Mouse (Mus musculus) ovary, postnatal 14 days (tissue): ENCODE results near the gene Nab2.

Experiments
- DNase-seq: peaks from one replicate; pipeline ENCODE4 v3.0.0; 2022; ENCODE audit warnings: low spot score

Nab2 gene

DNA sequence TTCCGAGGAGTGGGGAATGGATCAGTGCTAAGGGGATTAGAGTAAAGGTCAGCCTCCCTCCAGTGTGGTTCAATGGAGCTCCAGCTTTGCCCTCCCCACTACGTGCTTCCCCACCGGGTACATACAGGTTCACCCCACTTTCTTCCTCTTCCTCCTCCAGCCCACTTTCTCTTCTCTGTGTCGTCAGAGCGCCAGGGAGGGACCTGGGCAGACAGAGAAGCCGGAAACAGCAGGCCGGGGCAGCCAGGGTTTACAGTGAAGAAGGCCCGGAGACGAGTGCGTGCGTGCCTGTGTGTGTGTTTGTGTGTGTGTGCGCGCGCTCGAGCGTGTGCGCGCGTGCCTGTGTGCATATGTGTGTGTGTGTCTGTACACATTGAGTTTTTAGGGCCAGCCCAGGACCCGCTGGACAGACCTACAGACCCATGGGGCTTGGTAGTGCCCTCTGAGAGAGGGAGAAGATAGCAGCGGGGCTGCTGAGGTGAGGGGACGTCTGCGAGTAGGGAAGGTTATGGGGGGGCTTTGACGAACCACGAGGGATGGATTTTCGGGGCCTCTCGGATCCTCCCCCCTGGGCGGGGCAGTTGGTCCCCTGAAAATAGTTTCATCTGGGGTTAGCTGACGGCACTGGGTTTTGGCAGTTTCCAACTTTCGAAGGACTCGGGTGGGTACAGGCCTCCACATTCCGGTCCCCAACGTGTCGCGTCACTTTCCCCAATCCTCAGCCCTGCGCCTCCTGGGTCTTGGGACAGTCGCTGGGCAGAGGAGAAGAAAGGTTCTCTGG is 25.4 kb downstream of the Nab2 start, which contains the start of gene Stat6:
Gene Stat6 (plus strand): TSS at position 215 of the 781 bp plus-strand sequence.
- DNase-seq, result peak; percentile 53

DNA sequence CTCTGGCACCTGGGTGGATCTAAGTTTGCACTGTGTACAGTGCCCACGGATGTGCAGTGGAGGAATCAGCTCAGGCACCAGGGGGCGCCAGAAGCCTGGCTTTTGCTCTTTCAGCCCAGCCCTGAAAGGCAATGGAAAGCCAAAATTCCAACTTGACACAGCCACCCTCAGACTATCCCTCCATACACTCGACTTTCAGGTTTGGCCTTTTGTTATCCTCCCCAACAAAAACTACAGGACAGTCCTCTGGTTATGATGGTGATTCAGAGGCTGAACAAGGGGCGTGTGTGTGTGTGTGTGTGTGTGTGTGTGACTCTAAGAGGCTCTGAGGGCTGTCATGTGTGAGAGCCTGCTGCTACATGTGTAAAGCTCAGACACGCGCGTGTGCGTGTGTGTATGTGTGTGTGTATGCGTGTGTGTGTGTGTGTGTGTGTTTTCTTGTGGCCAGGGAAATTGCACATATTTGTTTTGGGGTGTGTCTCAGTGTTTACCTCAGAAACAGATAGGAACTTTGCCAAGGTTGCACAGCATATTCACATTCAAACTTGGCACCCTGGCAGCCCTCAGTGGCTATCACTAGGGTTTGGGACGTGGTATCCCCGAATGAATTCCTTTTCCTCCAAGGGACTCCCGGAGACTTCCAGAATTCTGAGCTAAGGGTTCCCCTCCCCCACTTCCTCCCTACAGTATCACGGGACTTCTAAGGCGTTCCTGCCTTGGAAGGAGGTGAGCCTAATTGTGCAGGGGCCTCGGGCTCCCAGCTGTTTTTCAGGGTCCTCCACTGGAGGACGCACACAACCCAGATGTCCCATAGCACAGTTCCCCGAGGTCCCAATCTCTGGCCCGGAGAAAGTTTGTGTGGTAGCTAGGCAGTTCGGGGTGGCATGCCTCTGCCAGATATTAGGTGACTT is 26.3 kb downstream of the Nab2 start:
- peak; percentile 90 for DNase-seq

DNA sequence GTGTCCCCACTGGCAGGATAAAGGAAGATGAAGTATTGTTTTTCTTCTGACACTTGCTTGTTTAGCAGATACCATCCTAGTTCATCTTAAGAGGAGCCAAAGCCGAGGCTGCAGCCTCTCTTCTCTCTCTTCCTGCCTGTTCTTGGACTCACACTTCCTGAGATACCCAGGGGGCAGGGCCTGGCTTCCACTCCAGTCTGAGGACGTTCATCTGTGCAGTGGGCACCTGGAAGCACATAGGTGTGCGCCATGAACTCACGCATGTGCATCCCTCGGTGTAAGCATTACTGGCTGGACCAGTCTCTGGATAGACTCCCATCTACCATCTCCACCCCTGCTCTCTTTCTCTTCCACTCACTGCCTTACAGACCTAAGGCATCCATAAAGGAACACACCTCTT is 27.9 kb downstream of the Nab2 start:
- DNase-seq, result no peak

DNA sequence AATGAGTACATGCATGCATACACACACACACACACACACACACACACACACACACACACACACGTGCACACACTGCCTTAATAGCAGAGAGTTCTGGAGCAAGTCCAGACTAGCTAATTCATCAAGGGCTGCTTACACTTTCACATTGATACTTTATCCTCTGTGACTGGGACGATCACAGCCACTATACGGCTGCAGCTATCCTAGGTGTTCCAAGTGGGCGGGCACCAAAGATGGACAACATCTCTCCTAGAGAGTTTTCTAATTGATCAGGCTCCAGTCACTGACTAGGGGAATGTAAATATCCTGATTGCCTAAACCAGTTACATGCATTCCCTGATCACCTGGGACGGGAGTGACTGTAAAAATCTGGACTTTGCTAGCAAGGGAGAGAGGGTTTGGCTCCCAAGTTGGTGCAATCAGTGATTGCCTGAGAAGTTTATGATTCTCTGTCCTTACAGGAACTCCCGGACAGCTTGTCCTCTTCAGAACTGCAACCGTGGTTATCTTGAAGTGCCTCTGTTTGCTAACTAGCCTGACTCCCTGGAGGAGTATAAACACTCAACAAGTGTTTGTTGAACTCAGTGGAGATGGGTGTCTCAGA is 35.6 kb downstream of the Nab2 start:
- no peak for DNase-seq

DNA sequence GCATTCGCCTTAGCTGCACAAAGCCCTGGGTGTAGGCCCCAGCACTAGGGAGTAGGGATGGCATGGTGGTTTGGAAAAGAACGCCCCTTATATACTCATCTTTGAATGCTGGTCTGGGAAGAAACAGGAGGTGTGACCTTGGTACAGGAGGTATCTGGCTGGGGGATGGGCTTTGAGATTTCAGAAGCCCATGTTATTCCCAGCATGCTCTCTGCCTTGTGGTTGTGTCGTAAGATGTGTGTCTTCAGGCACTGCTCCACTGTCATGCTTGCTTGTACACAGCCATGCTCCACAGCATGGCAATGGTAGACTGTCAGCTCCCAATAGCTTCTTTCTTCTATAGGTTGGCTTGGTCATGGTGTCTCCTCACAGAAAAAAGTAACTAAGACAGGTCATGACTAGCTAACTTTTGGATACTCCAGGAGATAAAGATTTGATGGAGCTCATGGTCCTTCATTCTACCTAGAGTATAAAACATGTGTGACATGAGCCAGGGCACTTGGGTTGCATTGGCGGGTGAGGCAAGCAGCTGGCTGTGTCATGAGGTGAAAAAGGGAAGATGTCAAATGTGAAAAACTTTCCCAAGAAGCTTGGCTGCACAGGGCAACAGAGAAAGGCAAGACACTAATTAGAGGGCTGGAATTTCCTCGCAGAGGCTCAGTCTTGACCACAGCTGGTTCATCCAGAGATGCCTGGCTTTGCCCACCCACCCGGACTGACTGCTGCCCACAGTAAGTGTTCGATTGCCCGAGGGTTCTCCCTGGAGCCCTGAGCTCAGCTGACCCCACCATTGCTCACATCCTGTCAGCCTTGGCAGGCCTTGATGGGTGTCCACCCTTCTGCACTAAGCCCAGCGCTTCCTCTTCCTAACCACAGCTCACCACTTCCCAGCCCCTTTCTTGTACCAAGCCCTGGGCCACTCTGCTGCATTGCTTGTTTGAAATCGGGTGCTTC is 36.8 kb downstream of the Nab2 start:
- no peak for DNase-seq

DNA sequence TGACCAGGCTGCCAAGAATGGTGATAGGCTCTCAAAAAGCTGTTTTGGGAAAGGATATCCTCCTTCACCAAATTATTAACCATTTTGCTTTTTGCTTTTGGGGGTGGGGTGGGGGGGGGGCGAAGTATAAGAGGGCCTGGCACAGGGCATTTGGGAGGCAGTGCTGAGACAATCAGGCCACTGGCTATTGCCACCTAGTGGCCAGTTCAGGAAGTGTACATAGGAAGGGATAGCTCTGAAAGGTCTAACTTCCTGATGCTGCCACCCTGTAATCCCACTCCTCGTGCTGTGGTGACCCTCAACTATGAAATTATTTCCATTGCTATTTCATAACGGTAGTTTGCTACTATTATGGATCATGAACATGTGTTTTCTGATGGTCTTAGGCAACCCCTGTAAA is 41.9 kb downstream of the Nab2 start:
- DNase-seq, result no peak

DNA sequence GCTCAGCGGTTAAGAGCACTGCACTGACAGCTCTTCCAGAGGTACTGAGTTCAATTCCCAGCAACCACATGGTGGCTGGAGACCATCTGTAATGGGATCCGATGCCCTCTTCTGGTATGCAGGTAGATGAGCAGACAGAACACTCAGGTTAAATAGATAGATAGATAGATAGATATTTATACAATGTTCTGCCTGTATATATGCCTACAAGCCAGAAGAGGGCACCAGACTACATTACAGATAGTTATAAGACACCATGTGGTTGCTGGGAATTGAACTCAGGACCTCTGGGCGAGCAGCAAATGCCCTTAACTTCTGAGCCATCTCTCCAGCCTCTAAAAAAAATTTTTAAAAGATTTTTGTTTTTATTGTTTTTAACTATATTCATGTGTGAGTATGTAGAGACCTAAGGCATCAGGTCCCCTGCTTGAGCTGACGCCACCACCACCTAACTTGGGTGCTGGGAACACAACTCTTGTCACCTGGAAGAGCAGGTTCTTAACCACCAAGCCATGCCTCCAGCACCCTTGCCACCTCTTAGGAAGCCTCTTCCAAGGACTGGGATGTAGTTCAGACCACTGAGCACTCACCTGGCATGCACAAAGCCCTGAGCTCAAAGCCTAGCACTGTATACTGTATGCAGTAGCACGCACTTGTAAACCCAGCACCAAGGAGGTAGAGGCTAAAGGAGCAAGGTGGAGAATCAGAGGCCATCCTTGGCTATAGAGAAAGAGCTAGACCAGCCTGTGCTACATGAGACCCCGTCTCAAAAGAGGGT is 44.7 kb downstream of the Nab2 start:
- no peak for DNase-seq

DNA sequence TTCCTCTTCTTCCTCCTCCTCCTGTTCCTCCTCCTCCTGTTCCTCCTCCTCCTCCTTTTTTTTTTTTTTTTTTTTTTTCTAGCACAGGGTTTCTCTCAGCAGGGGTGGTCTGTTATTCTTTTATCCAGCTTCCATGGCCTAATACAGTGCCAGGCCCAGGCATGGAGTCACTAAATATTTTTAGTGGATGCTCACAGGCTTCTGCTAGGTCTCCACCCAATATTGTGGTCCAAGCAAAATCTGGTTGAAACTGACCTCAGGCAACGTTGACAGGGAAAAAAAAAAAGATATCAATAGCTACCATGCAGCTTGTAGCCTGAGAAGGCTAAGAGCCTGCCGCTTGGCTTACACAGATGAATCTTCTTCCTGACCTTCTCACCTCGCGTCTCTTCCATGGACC is 45.7 kb downstream of the Nab2 start:
- DNase-seq, result no peak

DNA sequence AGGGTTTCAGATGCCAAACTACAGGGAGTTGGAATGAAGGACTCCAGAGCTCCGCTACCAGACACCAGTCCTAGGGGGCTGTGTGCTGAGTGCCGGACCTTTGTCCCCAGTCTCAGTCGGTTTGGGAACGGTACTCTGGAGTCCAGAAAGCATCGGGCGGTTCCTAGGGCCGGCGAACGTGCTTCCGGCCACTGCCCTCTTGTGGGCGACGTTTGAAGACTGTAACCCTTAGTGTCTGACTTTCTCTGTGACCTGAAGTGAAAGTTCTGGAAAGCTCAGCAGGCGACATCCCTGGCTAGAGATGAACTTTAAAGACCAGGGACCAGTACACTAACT is 46.3 kb downstream of the Nab2 start:
- DNase-seq, result peak; percentile 63

DNA sequence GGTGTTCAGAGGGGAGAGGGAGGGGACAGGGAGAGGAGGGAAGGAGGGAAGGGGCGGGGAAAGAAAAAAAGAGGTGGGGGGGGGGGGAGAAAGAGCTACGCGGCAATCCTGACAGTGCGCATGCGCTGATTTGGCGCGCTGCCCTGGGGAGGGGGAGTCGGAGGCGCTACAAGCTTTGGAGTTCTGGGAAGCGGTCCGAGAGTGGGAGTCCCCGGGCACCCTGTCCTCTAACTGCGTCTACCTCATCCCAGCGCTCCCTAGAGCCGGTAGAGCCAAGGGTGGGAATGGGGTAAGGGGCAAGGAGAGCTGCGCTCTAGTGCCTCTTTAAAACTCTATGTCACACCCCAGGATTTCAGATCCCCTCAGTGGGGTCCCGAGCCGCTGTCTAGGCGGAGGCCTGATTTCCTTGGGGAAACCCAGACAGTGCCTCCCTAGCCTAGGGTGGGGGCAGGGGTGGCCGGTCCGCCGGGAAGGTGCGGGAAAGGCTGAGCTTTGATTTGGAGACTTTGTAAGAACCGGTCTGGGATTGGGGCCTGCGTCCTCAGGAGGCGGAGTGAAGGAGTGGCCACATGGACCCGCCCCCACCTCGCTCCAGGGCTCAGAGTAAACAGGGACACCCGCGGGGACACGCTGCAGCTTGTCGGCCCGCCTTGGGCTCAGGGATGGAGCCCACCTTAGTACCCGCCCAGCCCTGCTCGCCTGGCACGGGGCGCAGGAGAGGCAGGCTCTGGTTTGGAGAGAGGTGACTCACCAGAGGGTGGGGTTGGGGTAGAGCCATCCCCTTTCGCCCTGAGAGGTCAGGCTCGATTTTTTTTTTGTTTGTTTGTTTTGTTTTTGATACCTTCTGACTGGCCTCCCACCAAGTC is 46.9 kb downstream of the Nab2 start:
- peak; percentile 86 for DNase-seq

DNA sequence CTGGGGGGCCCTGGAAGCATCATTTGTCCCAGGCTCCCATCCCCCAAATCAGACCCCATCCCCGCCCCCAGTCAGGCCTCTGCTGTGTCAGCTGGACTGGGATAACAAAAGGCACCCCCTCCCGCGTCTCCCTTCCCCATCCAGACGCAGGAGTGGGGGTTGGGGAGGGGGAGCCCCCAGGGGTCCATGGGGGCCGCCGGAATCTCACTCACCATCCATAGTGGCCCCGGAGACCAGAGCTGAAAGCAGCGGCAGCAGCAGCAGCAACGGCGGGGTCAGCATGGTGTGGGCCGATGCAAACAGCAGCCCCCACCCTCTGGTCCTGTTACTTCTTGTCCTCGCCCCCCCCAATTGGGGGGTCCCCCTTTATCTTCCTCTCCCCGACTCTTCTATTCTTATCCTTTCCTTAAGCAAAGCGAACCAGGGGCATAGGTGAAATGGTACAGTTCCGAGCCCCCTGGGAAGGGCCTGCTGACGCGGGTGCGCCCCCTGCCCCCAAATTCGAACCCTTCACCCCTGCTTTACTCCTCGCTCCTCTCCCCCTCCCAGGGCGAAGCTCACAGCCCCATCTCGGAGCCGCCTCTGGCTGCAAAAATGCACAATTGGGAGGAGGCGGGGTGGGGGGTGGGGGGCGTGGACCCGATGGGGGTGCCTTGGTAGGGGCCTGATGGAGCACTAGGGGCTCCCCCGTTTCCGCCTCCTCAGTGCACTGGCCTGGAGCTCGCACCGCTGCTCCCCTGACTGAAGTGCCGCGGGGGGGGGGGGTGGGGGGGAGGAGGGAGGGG is 47.8 kb downstream of the Nab2 start, which contains the start of gene Lrp1:
Gene Lrp1 (minus strand): TSS at position 743 of the 785 bp plus-strand sequence.
- no peak for DNase-seq

DNA sequence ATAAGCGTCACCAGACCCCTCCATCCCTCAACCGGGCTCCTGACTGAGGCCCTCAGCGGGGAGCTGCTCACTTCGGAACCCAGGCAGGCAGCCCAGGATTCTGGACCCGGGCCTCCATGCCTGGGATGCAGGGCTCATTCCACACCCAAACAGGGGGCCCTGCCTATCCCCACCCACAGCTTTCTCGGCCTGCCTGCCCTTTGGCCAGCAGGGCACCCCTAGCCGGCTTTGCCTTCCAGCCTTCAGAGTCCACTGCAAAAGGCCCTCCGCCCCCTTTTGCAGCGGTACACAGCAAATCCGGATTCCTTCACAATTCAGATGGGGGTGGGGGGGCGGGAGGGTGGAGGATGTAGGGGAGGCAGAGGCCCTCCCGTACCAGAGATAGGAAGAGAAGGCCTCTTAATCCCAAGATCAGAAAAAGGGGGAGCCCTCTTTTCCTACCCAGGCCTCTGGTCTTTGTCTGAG is 48.4 kb downstream of the Nab2 start:
- no peak for DNase-seq

DNA sequence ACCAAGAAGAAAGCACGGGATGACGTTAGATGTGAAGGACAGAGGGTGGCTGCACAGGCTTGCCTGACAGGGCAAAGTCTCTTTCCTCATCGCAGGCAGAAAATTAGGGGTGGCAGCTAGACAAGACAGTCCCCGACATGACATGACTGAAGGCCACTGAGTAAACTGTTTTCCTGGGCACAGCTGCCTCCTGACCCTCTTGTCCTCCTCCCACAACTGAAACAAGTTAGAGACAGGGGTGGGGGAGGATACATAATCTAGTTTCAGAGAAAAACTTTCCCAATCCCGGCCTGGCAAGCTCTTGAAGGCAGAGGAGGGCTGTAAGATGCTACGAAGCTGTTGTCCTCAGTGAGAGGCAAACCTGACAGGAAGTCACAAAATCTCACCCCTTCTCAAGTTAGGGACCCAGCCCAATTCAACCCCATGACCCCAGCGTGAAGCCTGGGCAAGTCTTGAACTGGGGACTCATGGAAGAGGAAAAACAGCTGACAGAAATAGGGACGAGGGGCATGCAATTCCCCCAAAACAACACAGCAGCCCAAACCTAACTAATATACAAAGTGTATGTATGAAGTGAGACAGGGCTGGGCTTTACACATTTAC is 49.1 kb downstream of the Nab2 start:
- no peak for DNase-seq

DNA sequence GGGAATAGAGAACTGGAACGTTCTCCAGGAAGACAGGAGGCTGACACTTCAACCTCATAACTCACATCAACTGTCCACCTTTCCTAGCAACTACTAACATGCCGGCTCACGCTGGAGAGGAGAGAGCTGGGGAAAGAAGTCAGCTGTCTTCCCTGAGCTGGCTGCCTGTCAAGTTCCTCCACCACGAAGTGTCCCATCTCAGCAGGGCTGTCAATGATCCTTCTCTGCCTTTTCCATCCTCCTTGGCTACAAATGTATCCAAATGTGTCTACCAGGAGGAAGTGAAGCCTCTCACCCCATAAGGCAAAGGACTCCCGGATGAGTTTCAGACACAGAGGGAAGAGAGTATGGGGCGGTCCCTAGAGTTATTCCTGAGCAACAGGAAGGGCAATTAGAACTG is 50.2 kb downstream of the Nab2 start:
- DNase-seq, result no peak

DNA sequence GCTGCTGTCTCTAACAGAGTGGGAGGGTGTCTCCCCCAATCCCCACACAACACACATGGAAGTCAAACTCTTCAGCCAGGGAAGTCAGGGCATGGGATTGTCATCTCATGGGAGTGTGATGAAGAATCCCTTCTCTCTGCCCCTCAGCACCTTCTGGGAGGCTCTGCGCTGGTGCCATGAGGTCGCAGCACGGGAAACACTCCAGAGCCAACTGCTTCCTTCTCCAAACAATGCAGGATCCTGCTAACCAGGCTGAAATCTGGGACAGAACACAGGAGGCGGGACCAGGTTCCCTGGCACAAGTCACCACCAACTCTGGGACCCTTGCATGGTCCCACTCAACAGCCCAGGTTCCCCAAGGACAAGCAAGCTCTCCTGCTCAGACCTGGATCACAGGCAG is 51.1 kb downstream of the Nab2 start:
- no peak for DNase-seq

DNA sequence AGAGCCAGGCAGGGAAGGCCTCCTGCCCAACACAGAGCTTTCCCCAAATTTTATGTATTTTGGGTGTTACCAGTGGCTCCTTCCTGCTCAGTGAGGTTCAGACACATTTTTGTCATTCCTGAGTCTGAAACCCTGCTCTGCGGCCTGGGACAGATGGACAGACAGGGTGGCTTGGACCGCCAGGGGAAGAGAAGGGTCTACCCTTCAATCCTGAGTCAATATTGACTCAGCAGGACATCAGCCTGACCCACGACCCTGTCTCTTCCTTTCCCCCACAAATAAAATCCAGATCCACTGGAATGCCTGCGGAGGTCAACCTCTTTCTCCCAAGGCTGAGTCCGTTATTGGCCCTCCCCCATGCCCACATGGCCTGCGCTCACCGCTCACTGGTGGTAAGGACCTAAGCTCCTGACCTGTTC is 52.1 kb downstream of the Nab2 start:
- DNase-seq, result no peak

DNA sequence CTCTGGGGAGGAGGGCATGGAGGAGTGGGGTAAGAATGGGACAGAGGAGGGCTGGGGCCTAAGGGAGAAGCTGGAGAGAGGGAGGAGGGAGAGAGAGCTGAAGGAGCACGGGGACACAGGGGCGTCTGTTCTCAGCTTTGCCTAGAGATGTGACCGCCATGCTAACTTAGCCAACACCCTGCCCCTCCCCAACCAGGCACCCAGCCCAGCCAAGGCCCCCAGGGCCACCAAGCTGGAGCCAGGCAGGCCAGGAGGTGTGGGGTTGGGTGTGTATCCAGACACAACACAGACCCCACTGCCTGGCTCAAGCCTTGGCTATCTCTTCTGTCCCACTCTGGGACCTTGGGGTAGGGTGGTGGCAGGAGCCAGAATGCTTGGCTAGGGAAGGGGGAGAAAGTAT is 52.8 kb downstream of the Nab2 start:
- no peak for DNase-seq

DNA sequence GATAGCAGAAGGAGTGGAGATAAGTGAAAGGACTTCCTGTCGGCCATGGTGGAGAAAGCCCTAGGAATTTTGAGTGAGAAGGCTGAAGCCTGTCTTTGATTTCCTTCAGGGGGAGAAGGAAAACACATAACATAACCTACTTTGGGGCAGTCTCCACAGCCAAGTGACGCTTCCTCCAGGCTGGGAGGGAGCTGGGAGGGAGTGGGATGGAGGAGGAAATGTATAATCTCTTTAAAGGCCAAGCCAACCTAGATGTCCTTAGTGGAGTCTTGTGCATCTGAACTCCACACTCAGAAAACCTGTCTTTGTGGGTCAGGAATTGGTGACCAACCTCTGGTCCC is 53.4 kb downstream of the Nab2 start:
- DNase-seq, result no peak
